Mouse (Mus musculus) cerebellum, postnatal 10 days (tissue): ENCODE results near the gene Alcam.
A peak's percentile ranks its signal among the peaks of the same experiment; 100 is the strongest.

ENCODE experiments used
- DNase-seq, 2 experiments: peaks; one replicate each; pipeline ENCODE4 v3.0.0; 2021; ENCODE audit warnings: mixed read lengths in 2 of 2

Gene Alcam

GRCm38 (mm10) chr16:52439600-52439999, 14.3 kb downstream of the Alcam start:
- no peak for DNase-seq

- no peak for DNase-seq
Measured at GRCm38 (mm10) chr16:52439007-52439406, 14.9 kb downstream of the Alcam start.

- DNase-seq, result no peak
Measured at GRCm38 (mm10) chr16:52438216-52438904, 15.5 kb downstream of the Alcam start.

GRCm38 (mm10) chr16:52433189-52433588, 20.7 kb downstream of the Alcam start:
- no peak for DNase-seq

GRCm38 (mm10) chr16:52432072-52432471, 21.8 kb downstream of the Alcam start:
- no peak for DNase-seq

- DNase-seq, result no peak
Measured at GRCm38 (mm10) chr16:52431590-52431989, 22.3 kb downstream of the Alcam start.

GRCm38 (mm10) chr16:52430073-52430472, 23.8 kb downstream of the Alcam start:
- DNase-seq, result peak; percentile 57 to 78

GRCm38 (mm10) chr16:52429661-52430060, 24.2 kb downstream of the Alcam start:
- DNase-seq, result peak; percentile 13 to 15

- DNase-seq, result peak; percentile 66 to 68
Measured at GRCm38 (mm10) chr16:52428505-52428904, 25.4 kb downstream of the Alcam start.

GRCm38 (mm10) chr16:52418568-52419158, 35.2 kb downstream of the Alcam start:
- DNase-seq, result no peak

- no peak for DNase-seq
Measured at GRCm38 (mm10) chr16:52417982-52418381, 35.9 kb downstream of the Alcam start.

- DNase-seq, result no peak
Measured at GRCm38 (mm10) chr16:52417146-52417545, 36.7 kb downstream of the Alcam start.

- no peak for DNase-seq
Measured at GRCm38 (mm10) chr16:52413714-52414113, 40.2 kb downstream of the Alcam start.

GRCm38 (mm10) chr16:52406072-52406471, 47.8 kb downstream of the Alcam start:
- DNase-seq, result no peak

- DNase-seq, result no peak
Measured at GRCm38 (mm10) chr16:52405272-52405671, 48.6 kb downstream of the Alcam start.

GRCm38 (mm10) chr16:52399112-52399511, 54.8 kb downstream of the Alcam start:
- no peak for DNase-seq

GRCm38 (mm10) chr16:52386781-52387300, 67.0 kb downstream of the Alcam start:
- DNase-seq, result no peak

GRCm38 (mm10) chr16:52383456-52384185, 70.3 kb downstream of the Alcam start:
- DNase-seq, result peak; percentile 14 to 22

- DNase-seq, result peak; percentile 9 to 15
Measured at GRCm38 (mm10) chr16:52378811-52379597, 74.9 kb downstream of the Alcam start.

GRCm38 (mm10) chr16:52376827-52377226, 77.0 kb downstream of the Alcam start:
- DNase-seq, result no peak

- no peak for DNase-seq
Measured at GRCm38 (mm10) chr16:52371956-52372355, 81.9 kb downstream of the Alcam start.

- DNase-seq, result no peak
Measured at GRCm38 (mm10) chr16:52368521-52368920, 85.4 kb downstream of the Alcam start.

GRCm38 (mm10) chr16:52366915-52367314, 87.0 kb downstream of the Alcam start:
- DNase-seq, result no peak
